Mouse (Mus musculus): Measurements from ENCODE around the gene Tex26. TPM values are rescaled to one million over a fixed set of nuclear protein-coding genes. Genes with fewer than 3 reads are reported as not detected.

The Tex26 gene
- polyA plus RNA-seq, 1 experiment from 2014 or later: 1.0 TPM

- Histone ChIP-seq H3K27me3 (ENCODE audit: low read depth, poor library complexity, severe bottlenecking) (peaks cover 46% of the 10 kb centered on the region), H3K36me3 (no peaks in the 10 kb centered on the region), H3K27ac (replicated peaks) (no peak overlapping the region), H3K9me3 (replicated peaks) (0 out of 2 replicates have a peak, but pooled peaks cover 3% of the 10 kb centered on the region), H3K4me3 (no peak overlapping the region), H3K4me1 (peaks cover 9% of the 10 kb centered on the region)
- 92% methylated on average over 8 of the region's 8 CpGs for WGBS
- no peak for DNase-seq (ENCODE audit: low spot score)
Measured at GRCm38 (mm10) chr5:149504985-149505384, 65.5 kb downstream of the Tex26 start.

- Histone ChIP-seq H3K4me1 (peaks cover 5% of the 10 kb centered on the region), H3K36me3 (no peaks in the 10 kb centered on the region), H3K4me3 (no peak overlapping the region), H3K9me3 (replicated peaks) (0 out of 2 replicates have a peak, but pooled peaks cover 3% of the 10 kb centered on the region), H3K27ac (replicated peaks) (no peak overlapping the region), H3K27me3 (ENCODE audit: low read depth, poor library complexity, severe bottlenecking) (peaks cover 43% of the 10 kb centered on the region)
- DNase-seq (ENCODE audit: low spot score): no peak
- 98% methylated on average over 2 of the region's 2 CpGs for WGBS
Measured at GRCm38 (mm10) chr5:149506033-149506432, 66.6 kb downstream of the Tex26 start.

- 84% methylated on average over 20 of the region's 20 CpGs for WGBS
- DNase-seq (ENCODE audit: low spot score): no peak
- H3K36me3 ChIP-seq: no peaks in the 10 kb centered on the region
- H3K9me3 ChIP-seq (replicated peaks): 0 out of 2 replicates have a peak, but pooled peaks cover 3% of the 10 kb centered on the region
- H3K27me3 ChIP-seq (ENCODE audit: low read depth, poor library complexity, severe bottlenecking): peaks cover 32% of the 10 kb centered on the region; the same call in 1 of the 2 replicates
- H3K27ac ChIP-seq (replicated peaks): no peak overlapping the region
- H3K4me3 ChIP-seq: no peak overlapping the region
- peaks cover 8% of the 10 kb centered on the region for H3K4me1 ChIP-seq
Measured at GRCm38 (mm10) chr5:149508094-149509029, 68.9 kb downstream of the Tex26 start.

GRCm38 (mm10) chr5:149510323-149510722, 70.9 kb downstream of the Tex26 start:
- H3K4me3 ChIP-seq: no peak overlapping the region
- 86% methylated on average over 13 of the region's 13 CpGs for WGBS
- 0 out of 2 replicates have a peak, but pooled peaks cover 3% of the 10 kb centered on the region for H3K9me3 ChIP-seq (replicated peaks)
- no peak overlapping the region for H3K27ac ChIP-seq (replicated peaks)
- peaks cover 21% of the 10 kb centered on the region; the same call in 1 of the 2 replicates for H3K27me3 ChIP-seq (ENCODE audit: low read depth, poor library complexity, severe bottlenecking)
- no peaks in the 10 kb centered on the region for H3K36me3 ChIP-seq
- no peak for DNase-seq (ENCODE audit: low spot score)
- H3K4me1 ChIP-seq: peaks cover 26% of the 10 kb centered on the region

- H3K27ac ChIP-seq (replicated peaks): no peak overlapping the region
- no peaks in the 10 kb centered on the region for H3K36me3 ChIP-seq
- DNase-seq (ENCODE audit: low spot score): no peak
- H3K9me3 ChIP-seq (replicated peaks): no peaks in the 10 kb centered on the region
- no peak overlapping the region for H3K4me3 ChIP-seq
- 34% methylated on average over 3 of the region's 3 CpGs for WGBS
- H3K27me3 ChIP-seq (ENCODE audit: low read depth, poor library complexity, severe bottlenecking): peaks cover 15% of the 10 kb centered on the region; the same call in 1 of the 2 replicates
- peaks cover 22% of the 10 kb centered on the region for H3K4me1 ChIP-seq
Measured at GRCm38 (mm10) chr5:149512695-149513094, 73.2 kb downstream of the Tex26 start.

GRCm38 (mm10) chr5:149513438-149514086, 74.1 kb downstream of the Tex26 start:
- Histone ChIP-seq H3K36me3 (no peaks in the 10 kb centered on the region), H3K27ac (replicated peaks) (peak overlapping the region; percentile 80), H3K4me1 (peaks cover 22% of the 10 kb centered on the region), H3K4me3 (no peak overlapping the region), H3K9me3 (replicated peaks) (no peaks in the 10 kb centered on the region), H3K27me3 (ENCODE audit: low read depth, poor library complexity, severe bottlenecking) (peaks cover 7% of the 10 kb centered on the region; the same call in 1 of the 2 replicates)
- 59% methylated on average over 9 of the region's 9 CpGs for WGBS
- DNase-seq (ENCODE audit: low spot score): no peak

GRCm38 (mm10) chr5:149514087-149514671, 74.7 kb downstream of the Tex26 start:
- WGBS: 31% methylated on average over 14 of the region's 14 CpGs
- Histone ChIP-seq H3K4me1 (peaks cover 22% of the 10 kb centered on the region), H3K9me3 (replicated peaks) (no peaks in the 10 kb centered on the region), H3K27me3 (ENCODE audit: low read depth, poor library complexity, severe bottlenecking) (peaks cover 4% of the 10 kb centered on the region; the same call in 1 of the 2 replicates), H3K36me3 (no peaks in the 10 kb centered on the region), H3K27ac (replicated peaks) (peak overlapping the region; percentile 80), H3K4me3 (peak overlapping the region; percentile 4; the same call in 1 of the 2 replicates)
- peak; percentile 57 for DNase-seq (ENCODE audit: low spot score)

GRCm38 (mm10) chr5:149514890-149515289, 75.4 kb downstream of the Tex26 start:
- peaks cover 4% of the 10 kb centered on the region; the same call in 1 of the 2 replicates for H3K27me3 ChIP-seq (ENCODE audit: low read depth, poor library complexity, severe bottlenecking)
- H3K9me3 ChIP-seq (replicated peaks): no peaks in the 10 kb centered on the region
- DNase-seq (ENCODE audit: low spot score): no peak
- H3K4me3 ChIP-seq: no peak overlapping the region
- WGBS: 68% methylated on average over 3 of the region's 3 CpGs
- peaks cover 22% of the 10 kb centered on the region for H3K4me1 ChIP-seq
- no peaks in the 10 kb centered on the region for H3K36me3 ChIP-seq
- peak overlapping the region; percentile 80; the same call in 1 of the 2 replicates for H3K27ac ChIP-seq (replicated peaks)

- 86% methylated on average over 6 of the region's 6 CpGs for WGBS
- Histone ChIP-seq H3K27me3 (ENCODE audit: low read depth, poor library complexity, severe bottlenecking) (peaks cover 6% of the 10 kb centered on the region; the same call in 1 of the 2 replicates), H3K27ac (replicated peaks) (no peak overlapping the region), H3K9me3 (replicated peaks) (no peaks in the 10 kb centered on the region), H3K4me3 (no peak overlapping the region), H3K4me1 (peaks cover 26% of the 10 kb centered on the region), H3K36me3 (no peaks in the 10 kb centered on the region)
- DNase-seq (ENCODE audit: low spot score): no peak
Measured at GRCm38 (mm10) chr5:149517116-149517515, 77.7 kb downstream of the Tex26 start.

Other genes starting within 250 kb of the Tex26 start
- 4.8 and 6.2 TPM in 2 replicates for gene Alox5ap, start 174.9 kb upstream of the Tex26 start, polyA plus RNA-seq (2016; fragmentation: Nextera tagmentation; extraction: Ambion mirVana)
- gene Medag, start 27.9 kb upstream of the Tex26 start, polyA plus RNA-seq (2016; fragmentation: Nextera tagmentation; extraction: Ambion mirVana): 0.32 and 0.57 TPM in 2 replicates
- not detected in 2 replicates for gene Wdr95, start 89.0 kb downstream of the Tex26 start, polyA plus RNA-seq (2016; fragmentation: Nextera tagmentation; extraction: Ambion mirVana)
- 109 and 137 TPM in 2 replicates for gene Hsph1, start 196.7 kb downstream of the Tex26 start, polyA plus RNA-seq (2016; fragmentation: Nextera tagmentation; extraction: Ambion mirVana)
- gene B3glct, start 238.6 kb downstream of the Tex26 start, polyA plus RNA-seq (2016; fragmentation: Nextera tagmentation; extraction: Ambion mirVana): 14.1 and 16.7 TPM in 2 replicates